Mouse (Mus musculus) liver, embryonic 14.5 days (tissue): Measurements from ENCODE around the gene Col12a1.

Experiments used
- CTCF ChIP-seq: IDR thresholded peaks from 2 replicates; pipeline ENCODE4 v1.5.1; 2016; ENCODE audit warnings: antibody characterized with exemption, low read depth, control low read depth
- EP300 ChIP-seq: IDR thresholded peaks from 2 replicates; pipeline ENCODE4 v1.6.1; 2016; ENCODE audit warnings: antibody characterized with exemption, low read depth

- no peak for TF ChIP-seq CTCF
- TF ChIP-seq EP300, result no peak
Observed at GRCm38 (mm10) chr9:79762519-79762918, 43.9 kb upstream of the Col12a1 start.
